Mouse (Mus musculus) mature B cell (primary cell): ENCODE measurements around the gene Rhbdd2.

ENCODE experiments used
- in situ Hi-C: fragments of 300-500 bp; cut with MboI; formaldehyde crosslinking; loops from 2 replicates; pipeline ENCODE4 v1.14.3; 2019

Gene Rhbdd2

GRCm38 (mm10) chr5:135645330-135645729, 12.9 kb downstream of the Rhbdd2 start:
- in situ Hi-C loops: no loop called here

- in situ Hi-C loops: no loop called here
Measured at GRCm38 (mm10) chr5:135646038-135646437, 13.6 kb downstream of the Rhbdd2 start.

- in situ Hi-C loops: no loop called here
Measured at GRCm38 (mm10) chr5:135648461-135649308, 16.3 kb downstream of the Rhbdd2 start.

GRCm38 (mm10) chr5:135649309-135649633, 16.9 kb downstream of the Rhbdd2 start:
- in situ Hi-C loops: no loop called here

GRCm38 (mm10) chr5:135651536-135651935, 19.1 kb downstream of the Rhbdd2 start:
- in situ Hi-C loops: no loop called here

GRCm38 (mm10) chr5:135653209-135653608, 20.8 kb downstream of the Rhbdd2 start:
- in situ Hi-C loops: no loop called here

GRCm38 (mm10) chr5:135656046-135656445, 23.6 kb downstream of the Rhbdd2 start:
- in situ Hi-C loops: no loop called here

GRCm38 (mm10) chr5:135657128-135657527, 24.7 kb downstream of the Rhbdd2 start:
- in situ Hi-C loops: no loop called here

- in situ Hi-C loops: no loop called here
Measured at GRCm38 (mm10) chr5:135657703-135658373, 25.4 kb downstream of the Rhbdd2 start.

- in situ Hi-C loops: no loop called here
Measured at GRCm38 (mm10) chr5:135659956-135660355, 27.5 kb downstream of the Rhbdd2 start.

GRCm38 (mm10) chr5:135660535-135660934, 28.1 kb downstream of the Rhbdd2 start:
- in situ Hi-C loops: no loop called here

GRCm38 (mm10) chr5:135666890-135667289, 34.5 kb downstream of the Rhbdd2 start:
- in situ Hi-C loops: no loop called here

- in situ Hi-C loops: no loop called here
Measured at GRCm38 (mm10) chr5:135668071-135668470, 35.7 kb downstream of the Rhbdd2 start.

GRCm38 (mm10) chr5:135669741-135670275, 37.4 kb downstream of the Rhbdd2 start, which contains the start of gene Por:
TSS of gene Por (plus strand) at chr5:135670033.
- in situ Hi-C loops: no loop called here

- in situ Hi-C loops: no loop called here
Measured at GRCm38 (mm10) chr5:135670881-135671280, 38.5 kb downstream of the Rhbdd2 start.

- in situ Hi-C loops: no loop called here
Measured at GRCm38 (mm10) chr5:135672509-135672908, 40.1 kb downstream of the Rhbdd2 start.

GRCm38 (mm10) chr5:135672980-135673379, 40.6 kb downstream of the Rhbdd2 start:
- in situ Hi-C loops: no loop called here

- in situ Hi-C loops: no loop called here
Measured at GRCm38 (mm10) chr5:135674349-135674775, 41.9 kb downstream of the Rhbdd2 start.

GRCm38 (mm10) chr5:135674821-135675220, 42.4 kb downstream of the Rhbdd2 start:
- in situ Hi-C loops: no loop called here

- in situ Hi-C loops: no loop called here
Measured at GRCm38 (mm10) chr5:135676696-135677095, 44.3 kb downstream of the Rhbdd2 start.

GRCm38 (mm10) chr5:135677251-135677650, 44.8 kb downstream of the Rhbdd2 start:
- in situ Hi-C loops: no loop called here

GRCm38 (mm10) chr5:135678481-135678880, 46.1 kb downstream of the Rhbdd2 start:
- in situ Hi-C loops: no loop called here
